Mouse (Mus musculus): ENCODE measurements around the gene Gm49368.

Gene Gm49368

DNA sequence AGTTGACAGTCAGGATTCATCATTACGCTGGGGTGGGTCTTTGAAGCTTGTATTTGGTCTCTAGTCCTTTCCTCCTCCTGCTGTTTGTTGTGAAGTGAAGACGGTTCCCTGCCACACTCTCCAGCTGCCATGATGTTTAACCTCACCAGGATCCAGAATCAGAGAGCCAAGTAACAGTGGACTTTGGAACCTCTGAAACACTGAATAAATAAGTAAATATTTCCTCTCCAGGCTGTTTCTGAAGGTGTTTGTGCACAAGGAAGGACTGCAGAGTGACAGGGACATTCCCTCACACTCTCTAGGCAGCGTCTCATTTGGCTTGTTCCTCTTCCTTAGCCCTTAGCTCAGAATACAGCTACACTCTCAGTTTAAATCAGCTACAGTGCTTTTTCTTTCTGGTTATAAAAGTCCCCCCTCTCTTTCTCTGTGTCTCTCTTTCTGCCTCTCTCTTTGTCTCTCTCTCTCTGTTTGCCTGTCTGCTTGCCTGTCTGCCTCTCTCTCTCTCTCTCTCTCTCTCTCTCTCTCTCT, 5.5 kb upstream of the Gm49368 start:
- no peak for DNase-seq (ENCODE audit: low read depth, low spot score)

- DNase-seq (ENCODE audit: low read depth, low spot score), result no peak
These were observed 4.6 kb upstream of the Gm49368 start for GRCm38 (mm10) chr7:128057860-128058259.

DNA sequence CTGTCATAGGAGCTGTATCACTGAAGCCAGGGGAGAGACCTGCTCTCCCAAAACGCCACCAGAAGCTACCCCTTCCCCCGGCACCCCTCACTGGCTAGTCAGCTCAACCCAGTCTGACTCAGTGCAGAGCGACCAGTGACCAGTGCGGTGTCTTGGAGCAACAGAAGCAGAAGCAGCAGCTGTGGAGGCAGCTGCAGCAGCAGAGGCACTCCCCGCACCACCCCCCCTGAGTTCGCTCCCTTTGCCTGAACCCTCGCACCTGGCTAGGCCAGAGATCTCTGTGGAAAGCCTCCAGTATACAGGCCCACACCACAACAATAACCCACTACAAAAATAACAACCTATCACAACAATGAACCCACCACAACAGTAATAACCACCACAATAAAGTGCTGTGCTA, 3.9 kb upstream of the Gm49368 start:
- no peak for DNase-seq (ENCODE audit: low read depth, low spot score)

- no peak for DNase-seq (ENCODE audit: low read depth, low spot score)
These were observed 3.4 kb upstream of the Gm49368 start for GRCm38 (mm10) chr7:128059091-128059490.

DNA sequence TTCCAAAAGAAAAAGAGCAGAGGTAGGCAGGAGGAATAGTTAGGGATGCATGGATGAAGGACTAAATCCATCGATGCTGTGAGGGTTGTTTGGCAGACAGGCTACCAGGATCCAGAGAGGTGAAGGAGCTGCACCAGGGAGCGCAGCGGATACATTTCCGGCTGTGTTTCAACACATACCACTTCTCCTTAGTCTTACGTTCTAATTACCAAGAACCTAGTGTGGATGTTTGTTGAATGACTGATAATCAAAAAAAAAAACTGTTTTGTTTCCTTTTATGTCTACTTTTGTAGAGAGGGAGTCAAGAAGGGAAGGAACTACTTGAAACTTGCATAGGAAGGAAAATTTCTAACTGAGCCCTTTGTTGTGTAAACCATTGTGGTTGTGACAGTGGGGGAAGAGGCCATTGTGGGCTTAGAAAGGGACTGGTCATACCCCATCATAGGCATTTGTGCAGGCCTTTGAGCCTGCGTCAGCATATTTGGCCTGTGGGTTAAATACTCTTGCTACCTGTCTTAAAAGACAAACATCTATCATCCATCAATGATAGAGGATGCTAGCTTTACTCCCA, 813 bp downstream of the Gm49368 start:
- no peak for DNase-seq (ENCODE audit: low read depth, low spot score)

GRCm38 (mm10) chr7:128065547-128065946, 3.1 kb downstream of the Gm49368 start:
- DNase-seq (ENCODE audit: low read depth, low spot score), result no peak

- DNase-seq (ENCODE audit: low read depth, low spot score), result no peak
These were observed 5.4 kb downstream of the Gm49368 start for GRCm38 (mm10) chr7:128067847-128068246.

GRCm38 (mm10) chr7:128069844-128070243, 7.4 kb downstream of the Gm49368 start:
- DNase-seq (ENCODE audit: low read depth, low spot score), result no peak

- DNase-seq (ENCODE audit: low read depth, low spot score), result no peak
These were observed 9.3 kb downstream of the Gm49368 start for GRCm38 (mm10) chr7:128071816-128072215.

DNA sequence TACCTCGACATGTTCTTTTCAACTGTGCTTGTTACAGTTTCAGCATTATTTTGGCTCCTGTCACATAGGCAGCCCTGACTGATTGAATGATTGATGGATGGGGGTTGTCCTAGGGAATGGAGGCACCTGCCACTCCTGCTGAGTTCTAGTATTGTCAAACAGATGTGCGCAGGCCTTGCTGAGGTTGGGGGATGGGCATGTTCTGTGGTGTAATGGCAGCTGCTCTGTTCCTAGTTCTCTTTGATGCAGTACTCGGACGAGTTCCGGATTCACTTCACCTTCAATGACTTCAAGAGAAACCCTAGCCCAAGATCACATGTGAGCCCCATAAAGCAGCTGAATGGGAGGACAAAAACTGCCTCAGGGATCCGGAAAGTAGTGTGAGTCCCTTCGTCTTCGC, 17.5 kb downstream of the Gm49368 start:
- no peak for DNase-seq (ENCODE audit: low read depth, low spot score)

DNA sequence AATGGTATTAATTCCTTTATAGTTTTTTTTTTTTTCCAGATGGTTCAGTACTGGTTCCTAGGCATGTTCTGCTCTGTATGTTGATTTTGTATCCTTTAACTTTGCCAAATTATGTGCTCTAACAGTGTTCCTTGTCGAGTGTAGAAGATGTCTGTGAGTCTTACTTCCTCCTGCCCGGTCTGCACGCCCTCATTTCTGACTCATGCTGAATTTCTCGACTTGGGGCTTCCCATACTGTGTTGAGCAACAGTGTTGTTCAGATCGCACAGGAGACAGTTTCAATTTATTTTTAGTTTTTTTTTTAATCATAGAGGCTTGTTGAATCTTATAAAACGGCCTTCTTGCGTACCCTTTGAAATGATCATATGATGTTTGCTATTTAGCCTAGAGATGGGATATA, 26.7 kb downstream of the Gm49368 start:
- no peak for DNase-seq (ENCODE audit: low read depth, low spot score)

- DNase-seq (ENCODE audit: low read depth, low spot score), result no peak
These were observed 35.7 kb downstream of the Gm49368 start for GRCm38 (mm10) chr7:128098135-128098534.

- DNase-seq (ENCODE audit: low read depth, low spot score), result no peak
These were observed 38.4 kb downstream of the Gm49368 start for GRCm38 (mm10) chr7:128100742-128101357.

GRCm38 (mm10) chr7:128105246-128105645, 42.8 kb downstream of the Gm49368 start:
- DNase-seq (ENCODE audit: low read depth, low spot score), result peak; percentile 40

DNA sequence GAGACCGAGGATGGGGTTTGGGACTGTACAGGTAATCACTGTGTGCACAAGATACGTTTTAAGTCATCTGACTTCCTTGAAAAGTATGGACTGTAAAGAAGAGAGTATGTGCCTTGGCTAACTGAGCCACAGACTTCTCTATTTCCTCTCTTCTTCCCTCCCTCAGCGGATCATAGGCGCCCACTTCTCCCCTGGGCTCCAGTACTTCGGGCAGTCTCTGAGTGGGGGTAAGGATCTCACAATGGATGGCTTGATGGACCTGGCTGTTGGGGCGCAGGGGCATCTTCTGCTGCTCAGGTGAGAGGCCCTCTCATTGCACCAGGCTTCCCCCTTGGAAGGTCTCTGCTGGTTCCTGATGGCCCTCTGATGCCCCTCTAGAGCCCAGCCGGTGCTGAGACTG, 45.0 kb downstream of the Gm49368 start:
- DNase-seq (ENCODE audit: low read depth, low spot score), result no peak

DNA sequence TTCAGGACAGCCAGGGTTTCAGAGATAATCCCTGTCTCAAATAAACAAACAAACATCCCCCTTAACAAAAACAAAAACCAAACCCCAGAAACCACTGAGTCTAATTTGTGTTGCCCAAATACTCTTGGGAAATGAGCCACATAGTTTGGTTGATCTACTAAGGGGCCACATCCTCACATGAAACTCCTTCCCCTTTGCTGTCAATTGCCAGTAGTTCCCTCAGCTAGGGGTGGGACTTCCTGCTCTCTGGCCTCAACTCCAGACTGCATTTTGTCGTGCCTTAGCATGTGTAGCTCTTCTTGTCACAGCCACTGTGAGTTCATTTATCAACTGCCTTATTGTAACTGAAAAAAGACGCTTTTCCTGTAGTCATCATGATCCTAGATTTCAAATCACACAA, 47.8 kb downstream of the Gm49368 start:
- DNase-seq (ENCODE audit: low read depth, low spot score), result no peak

- DNase-seq (ENCODE audit: low read depth, low spot score), result no peak
These were observed 49.6 kb downstream of the Gm49368 start for GRCm38 (mm10) chr7:128112131-128112530.

DNA sequence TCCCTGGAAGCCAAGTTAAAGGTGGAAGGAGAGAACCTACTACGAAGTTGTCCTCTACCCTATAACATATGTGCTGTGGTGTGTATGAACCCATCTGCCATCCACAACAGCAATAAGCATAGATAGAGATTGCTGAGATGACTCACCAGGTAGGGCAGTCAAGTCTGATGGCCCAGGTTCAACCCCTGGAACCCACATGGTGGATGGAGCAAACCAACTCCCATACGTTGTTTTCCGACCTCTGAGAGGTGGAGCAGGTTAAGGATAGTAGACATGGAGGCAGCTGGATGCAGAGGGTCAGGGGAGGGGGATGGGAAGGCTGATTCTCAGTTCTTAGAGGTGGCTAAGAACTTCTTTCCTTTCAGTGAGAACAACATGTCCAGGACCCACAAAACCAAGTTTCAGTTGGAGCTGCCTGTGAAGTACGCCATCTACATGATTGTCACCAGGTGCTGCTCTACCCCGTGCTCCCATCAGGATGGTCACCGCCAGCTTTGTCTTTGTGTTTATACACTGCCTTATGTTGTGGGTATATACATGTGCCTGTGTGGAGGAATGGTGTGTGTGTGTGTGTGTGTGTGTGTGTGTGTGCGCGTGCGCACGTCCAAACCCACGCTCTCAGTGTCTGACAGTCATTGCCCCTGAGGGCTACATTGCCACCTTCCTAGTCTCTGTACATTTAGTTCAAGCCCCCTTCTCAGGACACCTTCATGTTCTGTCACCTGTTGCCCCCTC, 52.1 kb downstream of the Gm49368 start:
- DNase-seq (ENCODE audit: low read depth, low spot score), result no peak

DNA sequence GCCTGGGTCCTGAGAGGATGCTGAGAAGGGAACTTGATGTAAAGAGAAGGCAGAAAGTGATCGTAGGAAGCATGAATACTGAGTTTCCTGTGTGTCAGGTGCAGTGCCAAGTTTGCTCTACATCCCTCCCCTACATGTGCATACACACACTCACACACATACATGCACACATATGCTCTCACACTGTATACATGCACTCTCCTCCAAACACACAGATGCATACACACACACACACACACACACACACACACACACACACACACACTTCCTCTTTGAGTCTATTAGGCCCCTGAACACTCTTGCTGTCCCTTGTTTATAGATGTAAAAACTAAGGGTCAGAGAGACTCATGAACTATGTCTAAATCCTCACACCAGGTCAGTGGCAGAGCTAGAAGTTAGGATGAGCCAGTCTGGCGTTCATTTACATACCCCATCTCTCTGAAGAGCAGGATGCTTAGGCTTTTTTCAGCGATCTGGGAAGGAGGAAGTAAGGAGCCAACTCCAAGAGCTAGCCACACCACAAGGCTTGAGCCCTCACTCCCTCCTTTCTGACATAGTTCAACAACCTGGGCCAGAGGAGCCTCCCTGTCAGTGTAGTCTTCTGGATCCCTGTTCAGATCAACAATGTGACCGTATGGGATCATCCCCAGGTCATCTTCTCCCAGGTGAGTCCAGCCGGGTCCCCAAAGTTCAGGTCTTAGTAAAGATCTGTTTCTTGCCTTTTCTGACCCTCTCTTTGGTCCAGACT, 52.9 kb downstream of the Gm49368 start:
- DNase-seq (ENCODE audit: low read depth, low spot score), result no peak

- no peak for DNase-seq (ENCODE audit: low read depth, low spot score)
These were observed 53.9 kb downstream of the Gm49368 start for GRCm38 (mm10) chr7:128116396-128116795.

GRCm38 (mm10) chr7:128119726-128120490, 57.4 kb downstream of the Gm49368 start:
- no peak for DNase-seq (ENCODE audit: low read depth, low spot score)

Data from telencephalon, adult 2 months (tissue).